Comparison of ENCODE assay signal across 9 mouse cellular contexts in genomic region chr13:118713626-118714150, GRCm38 (mm10). TPM values are rescaled to one million over a fixed set of nuclear protein-coding genes. Genes with fewer than 3 reads are reported as not detected.
DNase-seq lines count a peak whose midpoint lies in the region; ATAC-seq and TF ChIP-seq lines count a peak whose summit lies in the region.
"Had no signal": no experiment of that assay in that cellular context is flagged by ENCODE, and none has a peak within 500 bp of the region (broad histone marks: within the 10 kb centered on the region; RNA-seq: fewer than 3 reads in every experiment).

No protein-coding gene starts in this region.

- H3K4me3 ChIP-seq in E14TG2a.4 (replicated peaks; ENCODE audit: low read length): peak overlapping the region; percentile 67; the same call in 1 of the 2 replicates
- peak overlapping the region; percentile 54 for H3K4me3 ChIP-seq in hindbrain, embryonic 13.5 days
- H3K4me3 ChIP-seq in liver, postnatal 0 days (ENCODE audit: low read depth, low read length): peak overlapping the region; percentile 30; the same call in 1 of the 2 replicates

- intact Hi-C loops in heart, postnatal 25 days (cut with DNase I): no loop called here

- H3K4me2 ChIP-seq in hindbrain, embryonic 13.5 days: peak overlapping the region; percentile 96
- H3K4me2 ChIP-seq in liver, postnatal 0 days (ENCODE audit: low read depth, low read length): peak overlapping the region; percentile 63

- H3K4me1 ChIP-seq in E14TG2a.4 (replicated peaks; ENCODE audit: low read depth, low read length): peaks cover 34% of the 10 kb centered on the region
- H3K4me1 ChIP-seq in hindbrain, embryonic 13.5 days (replicated peaks): peaks cover 31% of the 10 kb centered on the region
- no peaks in the 10 kb centered on the region for H3K4me1 ChIP-seq in liver, postnatal 0 days (ENCODE audit: insufficient read depth)

- H3K9me3 ChIP-seq in E14TG2a.4 (ENCODE audit: low read length): no peaks in the 10 kb centered on the region
- no peaks in the 10 kb centered on the region for H3K9me3 ChIP-seq in hindbrain, embryonic 13.5 days
- H3K9me3 ChIP-seq in liver, postnatal 0 days (ENCODE audit: low read length): no peaks in the 10 kb centered on the region

- peak overlapping the region; percentile 36 for H3K9ac ChIP-seq in hindbrain, embryonic 13.5 days
- no peak overlapping the region for H3K9ac ChIP-seq in liver, postnatal 0 days (replicated peaks)

- ATAC-seq in hindbrain, embryonic 13.5 days (ENCODE audit: low FRiP score): no peak
- no peak for ATAC-seq in liver, postnatal 0 days

- WGBS in hindbrain, embryonic 13.5 days: 2% methylated on average over 14 of the region's 14 CpGs
- WGBS in liver, postnatal 0 days (ENCODE audit: insufficient replicate concordance): 3% methylated on average over 14 of the region's 14 CpGs

- H3K27me3 ChIP-seq in E14TG2a.4 (ENCODE audit: insufficient read depth, low read length): peaks cover 31% of the 10 kb centered on the region
- H3K27me3 ChIP-seq in hindbrain, embryonic 13.5 days: peaks cover 40% of the 10 kb centered on the region
- H3K27me3 ChIP-seq in liver, postnatal 0 days (ENCODE audit: insufficient read depth, low read length): peaks cover 30% of the 10 kb centered on the region

- TF ChIP-seq EP300 in liver, postnatal 0 days (IDR thresholded peaks at IDR 0.05; ENCODE audit: low read depth): no peak

- H3K36me3 ChIP-seq in E14TG2a.4 (ENCODE audit: insufficient read depth, low read length): no peaks in the 10 kb centered on the region
- H3K36me3 ChIP-seq in hindbrain, embryonic 13.5 days: no peaks in the 10 kb centered on the region
- H3K36me3 ChIP-seq in liver, postnatal 0 days (replicated peaks; ENCODE audit: insufficient read depth, low read length): no peaks in the 10 kb centered on the region

- DNase-seq in brain, adult 2 months (ENCODE audit: low read depth, low spot score): peak; percentile 4
- no peak for DNase-seq in liver, postnatal 0 days
- DNase-seq in urinary bladder, postnatal 36 days (ENCODE audit: low spot score in 2 of 2): no peak
- DNase-seq in cerebellum, adult 11 months: no peak
- DNase-seq in thymus, postnatal 36 days: no peak
- DNase-seq in heart, postnatal 25 days (ENCODE audit: low spot score): no peak

- no peak for TF ChIP-seq CTCF in E14TG2a.4 (conservative IDR thresholded peaks at IDR 0.05; ENCODE audit: low read length)
- no peak for TF ChIP-seq CTCF in liver, postnatal 0 days (IDR thresholded peaks at IDR 0.05; ENCODE audit: low read depth)

- H3K27ac ChIP-seq in hindbrain, embryonic 13.5 days: no peak overlapping the region
- H3K27ac ChIP-seq in liver, postnatal 0 days (ENCODE audit: low read depth): no peak overlapping the region

RNA-seq across cellular contexts. Expression of gene Fgf10, which starts 44.1 kb away (rescaled TPM):
- 2.3 and 4.0 TPM in 2 replicates for polyA plus RNA-seq in hindbrain, embryonic 13.5 days (2015; fragmentation: Nextera tagmentation; extraction: Ambion mirVana)
- 0.05 and 0.06 TPM in 2 replicates for polyA plus RNA-seq in liver, postnatal 0 days (2015; fragmentation: Nextera tagmentation; extraction: Ambion mirVana)
- under 1 TPM; 0.26 to 0.31 TPM for total RNA-seq in heart, postnatal 25 days (2021)
- total RNA-seq: hematopoietic stem cell, adult 5-6 weeks had no signal
